Mouse (Mus musculus): ENCODE results near the gene Lrp6. TPM values are rescaled to one million over a fixed set of nuclear protein-coding genes. Genes with fewer than 3 reads are reported as not detected.

The Lrp6 gene
- total and polyA plus RNA-seq, 3 experiments: 18.5 to 75.2 (median 74.3) TPM

- H3K9me3 ChIP-seq (replicated peaks): no peaks in the 10 kb centered on the region
- H3K36me3 ChIP-seq (replicated peaks): peaks cover 17% of the 10 kb centered on the region
- DNase-seq (ENCODE audit: low spot score): no peak
- H3K4me1 ChIP-seq (ENCODE audit: insufficient read depth, low read depth, low read length): peaks cover 32% of the 10 kb centered on the region
- H3K27me3 ChIP-seq (ENCODE audit: insufficient read depth, low read length): no peaks in the 10 kb centered on the region
- ATAC-seq (ENCODE audit: extremely low read depth, insufficient number of reproducible peaks, low FRiP score, poor library complexity, severe bottlenecking): no peak
- no peak for TF ChIP-seq GATA2 (IDR thresholded peaks at IDR 0.05; ENCODE audit: borderline replicate concordance, low read depth, low read length)
- no peak for TF ChIP-seq TAL1 (conservative IDR thresholded peaks at IDR 0.05; ENCODE audit: low read depth, low read length)
- TF ChIP-seq GATA1 (IDR thresholded peaks at IDR 0.05; ENCODE audit: borderline replicate concordance, low read length): no peak
- no peak for TF ChIP-seq CTCF (IDR thresholded peaks at IDR 0.05; ENCODE audit: low read depth, low read length)
- TF ChIP-seq POLR2AphosphoS5 (IDR thresholded peaks at IDR 0.05; ENCODE audit: insufficient replicate concordance, low read depth, low read length): no peak
- H3K4me3 ChIP-seq (ENCODE audit: low read depth, low read length): no peak overlapping the region; the same call in 1 of the 2 replicates
These were observed 2.2 kb downstream of the Lrp6 start for GRCm38 (mm10) chr6:134564539-134564938.

GRCm38 (mm10) chr6:134559635-134560034, 7.1 kb downstream of the Lrp6 start:
- no peaks in the 10 kb centered on the region for H3K9me3 ChIP-seq (replicated peaks)
- H3K27me3 ChIP-seq (ENCODE audit: insufficient read depth, low read length): no peaks in the 10 kb centered on the region
- H3K4me1 ChIP-seq (ENCODE audit: insufficient read depth, low read depth, low read length): peaks cover 56% of the 10 kb centered on the region
- ATAC-seq (ENCODE audit: extremely low read depth, insufficient number of reproducible peaks, low FRiP score, poor library complexity, severe bottlenecking): no peak
- H3K36me3 ChIP-seq (replicated peaks): peaks cover 25% of the 10 kb centered on the region
- no peak for DNase-seq (ENCODE audit: low spot score)
- H3K4me3 ChIP-seq (ENCODE audit: low read depth, low read length): no peak overlapping the region
- TF ChIP-seq TAL1 (conservative IDR thresholded peaks at IDR 0.05; ENCODE audit: low read depth, low read length): no peak
- TF ChIP-seq CTCF (IDR thresholded peaks at IDR 0.05; ENCODE audit: low read depth, low read length): no peak
- no peak for TF ChIP-seq GATA1 (IDR thresholded peaks at IDR 0.05; ENCODE audit: borderline replicate concordance, low read length)
- TF ChIP-seq GATA2 (IDR thresholded peaks at IDR 0.05; ENCODE audit: borderline replicate concordance, low read depth, low read length): no peak
- no peak for TF ChIP-seq POLR2AphosphoS5 (IDR thresholded peaks at IDR 0.05; ENCODE audit: insufficient replicate concordance, low read depth, low read length)

- ATAC-seq (ENCODE audit: extremely low read depth, insufficient number of reproducible peaks, low FRiP score, poor library complexity, severe bottlenecking): no peak
- DNase-seq (ENCODE audit: low spot score): no peak
- no peak for TF ChIP-seq GATA1 (IDR thresholded peaks at IDR 0.05; ENCODE audit: borderline replicate concordance, low read length)
- TF ChIP-seq CTCF (IDR thresholded peaks at IDR 0.05; ENCODE audit: low read depth, low read length): no peak
- TF ChIP-seq TAL1 (conservative IDR thresholded peaks at IDR 0.05; ENCODE audit: low read depth, low read length): no peak
- TF ChIP-seq POLR2AphosphoS5 (IDR thresholded peaks at IDR 0.05; ENCODE audit: insufficient replicate concordance, low read depth, low read length): no peak
- TF ChIP-seq GATA2 (IDR thresholded peaks at IDR 0.05; ENCODE audit: borderline replicate concordance, low read depth, low read length): no peak
- H3K4me3 ChIP-seq (ENCODE audit: low read depth, low read length): no peak overlapping the region
- H3K36me3 ChIP-seq (replicated peaks): peaks cover 25% of the 10 kb centered on the region
- H3K9me3 ChIP-seq (replicated peaks): no peaks in the 10 kb centered on the region
- H3K27me3 ChIP-seq (ENCODE audit: insufficient read depth, low read length): no peaks in the 10 kb centered on the region
- peaks cover 53% of the 10 kb centered on the region for H3K4me1 ChIP-seq (ENCODE audit: insufficient read depth, low read depth, low read length)
These were observed 8.1 kb downstream of the Lrp6 start for GRCm38 (mm10) chr6:134558546-134559129.

- TF ChIP-seq GATA2 (IDR thresholded peaks at IDR 0.05; ENCODE audit: borderline replicate concordance, low read depth, low read length) (no peak), TAL1 (conservative IDR thresholded peaks at IDR 0.05; ENCODE audit: low read depth, low read length) (no peak), GATA1 (IDR thresholded peaks at IDR 0.05; ENCODE audit: borderline replicate concordance, low read length) (no peak), CTCF (IDR thresholded peaks at IDR 0.05; ENCODE audit: low read depth, low read length) (no peak)
- H3K4me1 ChIP-seq (ENCODE audit: insufficient read depth, low read depth, low read length): peaks cover 50% of the 10 kb centered on the region
- DNase-seq (ENCODE audit: low spot score) (no peak), ATAC-seq (ENCODE audit: extremely low read depth, insufficient number of reproducible peaks, low FRiP score, poor library complexity, severe bottlenecking) (no peak)
- H3K4me3 ChIP-seq (ENCODE audit: low read depth, low read length): no peak overlapping the region
- no peaks in the 10 kb centered on the region for H3K27me3 ChIP-seq (ENCODE audit: insufficient read depth, low read length)
- H3K9me3 ChIP-seq (replicated peaks): no peaks in the 10 kb centered on the region
- peaks cover 21% of the 10 kb centered on the region for H3K36me3 ChIP-seq (replicated peaks)
These were observed 9.7 kb downstream of the Lrp6 start for GRCm38 (mm10) chr6:134557043-134557442.

GRCm38 (mm10) chr6:134556185-134556950, 10.4 kb downstream of the Lrp6 start:
- H3K4me3 ChIP-seq (ENCODE audit: low read depth, low read length): no peak overlapping the region
- TF ChIP-seq TAL1 (conservative IDR thresholded peaks at IDR 0.05; ENCODE audit: low read depth, low read length) (no peak), GATA1 (IDR thresholded peaks at IDR 0.05; ENCODE audit: borderline replicate concordance, low read length) (no peak), POLR2AphosphoS5 (IDR thresholded peaks at IDR 0.05; ENCODE audit: insufficient replicate concordance, low read depth, low read length) (no peak), GATA2 (IDR thresholded peaks at IDR 0.05; ENCODE audit: borderline replicate concordance, low read depth, low read length) (no peak), CTCF (IDR thresholded peaks at IDR 0.05; ENCODE audit: low read depth, low read length) (no peak)
- H3K36me3 ChIP-seq (replicated peaks): peaks cover 19% of the 10 kb centered on the region
- H3K4me1 ChIP-seq (ENCODE audit: insufficient read depth, low read depth, low read length): peaks cover 48% of the 10 kb centered on the region
- ATAC-seq (ENCODE audit: extremely low read depth, insufficient number of reproducible peaks, low FRiP score, poor library complexity, severe bottlenecking) (no peak), DNase-seq (ENCODE audit: low spot score) (no peak)
- no peaks in the 10 kb centered on the region for H3K9me3 ChIP-seq (replicated peaks)
- no peaks in the 10 kb centered on the region for H3K27me3 ChIP-seq (ENCODE audit: insufficient read depth, low read length)

GRCm38 (mm10) chr6:134555178-134555577, 11.6 kb downstream of the Lrp6 start:
- H3K4me3 ChIP-seq (ENCODE audit: low read depth, low read length): no peak overlapping the region
- peaks cover 53% of the 10 kb centered on the region for H3K4me1 ChIP-seq (ENCODE audit: insufficient read depth, low read depth, low read length)
- H3K27me3 ChIP-seq (ENCODE audit: insufficient read depth, low read length): no peaks in the 10 kb centered on the region
- no peaks in the 10 kb centered on the region for H3K9me3 ChIP-seq (replicated peaks)
- peaks cover 15% of the 10 kb centered on the region for H3K36me3 ChIP-seq (replicated peaks)
- DNase-seq (ENCODE audit: low spot score) (no peak), ATAC-seq (ENCODE audit: extremely low read depth, insufficient number of reproducible peaks, low FRiP score, poor library complexity, severe bottlenecking) (no peak)
- TF ChIP-seq GATA1 (IDR thresholded peaks at IDR 0.05; ENCODE audit: borderline replicate concordance, low read length) (no peak), CTCF (IDR thresholded peaks at IDR 0.05; ENCODE audit: low read depth, low read length) (no peak), GATA2 (IDR thresholded peaks at IDR 0.05; ENCODE audit: borderline replicate concordance, low read depth, low read length) (no peak), POLR2AphosphoS5 (IDR thresholded peaks at IDR 0.05; ENCODE audit: insufficient replicate concordance, low read depth, low read length) (no peak), TAL1 (conservative IDR thresholded peaks at IDR 0.05; ENCODE audit: low read depth, low read length) (no peak)
